Mouse (Mus musculus) ES-E14 (cell line): ENCODE results near the gene Snrpa. TPM values are rescaled to one million over a fixed set of nuclear protein-coding genes. Genes with fewer than 3 reads are reported as not detected.

ENCODE experiments used
- DNase-seq: peaks from one replicate; pipeline ENCODE4 v3.0.0-alpha.2; 2013; ENCODE audit warnings: low read depth, low spot score
- H3K27ac ChIP-seq: 2 replicates; pipeline ENCODE4 v1.5.1; 2012; ENCODE audit warnings: low read depth, mild to moderate bottlenecking, low read length, moderate library complexity, mixed read lengths; ENCODE audit not compliant: poor library complexity, insufficient read depth, severe bottlenecking
- H3K36me3 ChIP-seq: 2 replicates; pipeline ENCODE4 v1.6.1; 2012; ENCODE audit warnings: mild to moderate bottlenecking, low read length, moderate library complexity, mixed read lengths; ENCODE audit not compliant: control insufficient read depth, poor library complexity, insufficient read depth, severe bottlenecking
- H3K4me1 ChIP-seq, 2 experiments: fragments of 150-350 bp in 1 of 2; sonication (generic) in 1 of 2; 2 replicates each; pipeline ENCODE4 v1.6.1; 2012; ENCODE audit warnings: low read length in 2 of 2, mild to moderate bottlenecking in 1 of 2, mixed read lengths in 1 of 2; ENCODE audit not compliant: control insufficient read depth in 2 of 2, insufficient read depth in 2 of 2, poor library complexity in 1 of 2
- H3K4me3 ChIP-seq, 2 experiments: fragments of 150-350 bp in 1 of 2; sonication (generic) in 1 of 2; 2 replicates each; pipeline ENCODE4 v1.5.1; 2012; ENCODE audit warnings: low read length in 2 of 2, low read depth in 1 of 2, mild to moderate bottlenecking in 1 of 2, mixed read lengths in 1 of 2; ENCODE audit not compliant: insufficient read depth in 1 of 2, poor library complexity in 1 of 2, severe bottlenecking in 1 of 2
- H3K9ac ChIP-seq: 2 replicates; pipeline ENCODE4 v1.6.1; 2012; ENCODE audit warnings: low read depth, mild to moderate bottlenecking, low read length, mixed read lengths; ENCODE audit not compliant: poor library complexity, insufficient read depth, severe bottlenecking
- H3K9me3 ChIP-seq: fragments of 150-350 bp; sonication (generic); 2 replicates; pipeline ENCODE4 v1.6.1; 2012; ENCODE audit warnings: low read depth, mild to moderate bottlenecking, low read length; ENCODE audit not compliant: control insufficient read depth, insufficient read depth
- CHD2 ChIP-seq: IDR thresholded peaks from 2 replicates; pipeline ENCODE4 v1.6.1; 2014; ENCODE audit warnings: mild to moderate bottlenecking, low read depth, low read length, inconsistent platforms
- HCFC1 ChIP-seq: IDR thresholded peaks from 2 replicates; pipeline ENCODE4 v1.6.1; 2012; ENCODE audit warnings: low read length, inconsistent platforms, borderline replicate concordance; ENCODE audit not compliant: insufficient read depth
- MAFK ChIP-seq: IDR thresholded peaks from 2 replicates; pipeline ENCODE4 v1.6.1; 2014; ENCODE audit warnings: mild to moderate bottlenecking, low read depth, low read length, inconsistent platforms; ENCODE audit not compliant: insufficient read depth
- ZC3H11A ChIP-seq: IDR thresholded peaks from 2 replicates; pipeline ENCODE4 v1.6.1; 2012; ENCODE audit warnings: low read depth, mild to moderate bottlenecking, inconsistent platforms, low read length, borderline replicate concordance
- ZNF384 ChIP-seq: IDR thresholded peaks from 2 replicates; pipeline ENCODE4 v1.6.1; 2012; ENCODE audit warnings: low read depth, low read length, inconsistent platforms
- in situ Hi-C, 2 experiments: fragments of 600-800 bp; cut with MboI; formaldehyde crosslinking; loops; one replicate each; pipeline ENCODE4 v1.15.1; 2025; ENCODE audit warnings: low sequenced_read_pairs in 2 of 2, inconsistent platforms in 1 of 2; ENCODE audit not compliant: unreplicated experiment in 2 of 2
- total RNA-seq: library from RNA; depleted of rRNA; stranded (reverse); fragments of 300-350 nt; gene quantifications from 2 replicates; pipeline ENCODE4 v1.2.3, GENCODE M21; 2012; rRNA removed

Snrpa gene
- total RNA-seq, 1 experiment = 129 TPM

DNA sequence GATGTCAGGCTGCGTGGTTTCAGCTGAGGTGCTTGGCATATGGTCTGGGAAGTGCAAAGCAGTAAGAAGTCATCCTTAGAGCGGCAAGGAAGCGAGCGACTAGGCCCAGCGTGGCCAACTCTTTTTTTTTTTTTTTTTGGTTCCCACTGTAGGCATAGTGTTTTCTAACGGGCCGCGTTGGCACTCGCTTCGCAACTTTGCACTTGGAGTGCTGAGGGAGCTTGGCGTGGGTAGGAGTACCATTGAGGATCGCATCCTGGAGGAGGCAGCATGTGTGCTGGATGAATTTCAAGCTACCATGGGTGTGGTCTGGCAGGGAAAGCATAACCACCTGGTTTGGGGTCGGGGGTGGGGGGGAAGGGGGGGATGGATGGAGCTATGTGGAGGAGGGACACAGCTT, 40.1 kb downstream of the Snrpa start:
- peaks cover 0 to 8% of the 10 kb centered on the region in 2 experiments; a peak in 2 of 4 replicates for H3K4me1 ChIP-seq
- no peak for TF ChIP-seq ZC3H11A
- no peak for TF ChIP-seq HCFC1
- no peak for TF ChIP-seq ZNF384
- TF ChIP-seq MAFK = no peak
- no peak overlapping the region for H3K27ac ChIP-seq
- in situ Hi-C loops = no loop called here
- peaks cover 24% of the 10 kb centered on the region for H3K36me3 ChIP-seq
- no peak overlapping the region for H3K9ac ChIP-seq
- no peak overlapping the region for H3K4me3 ChIP-seq
- no peak for DNase-seq
- H3K9me3 ChIP-seq = no peaks in the 10 kb centered on the region

DNA sequence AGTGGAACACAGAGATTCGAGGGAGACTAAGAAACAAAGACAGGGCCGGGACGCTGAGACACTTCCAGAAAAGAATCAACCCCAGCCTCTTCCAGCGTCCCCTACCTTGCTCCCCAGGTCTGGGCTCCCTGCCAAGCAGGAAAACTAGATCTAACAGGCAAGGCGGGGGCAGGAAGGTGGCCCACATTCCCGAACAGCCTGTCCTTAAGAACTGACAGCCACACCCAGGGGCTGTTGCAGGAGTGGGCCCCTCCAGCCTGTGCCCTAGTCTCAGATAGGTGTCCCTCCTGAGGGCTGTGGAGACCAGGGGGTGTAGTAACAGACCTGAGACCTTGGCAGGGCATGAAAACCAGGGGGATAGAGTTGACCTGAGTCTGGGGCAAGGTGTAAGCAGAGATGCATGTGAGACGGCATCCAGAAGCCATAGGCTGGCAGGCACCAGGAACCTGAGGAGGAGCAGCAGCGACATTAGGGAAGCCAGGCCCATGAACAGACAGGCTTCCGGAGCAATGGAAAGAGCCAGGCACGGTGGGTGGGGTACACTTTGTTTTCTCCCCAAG, 42.8 kb downstream of the Snrpa start, which contains the start of gene Cyp2t4:
Cyp2t4 (plus strand) TSS at position 510 of the 560 bp plus-strand sequence.
- no peak within 1 kb of the TSS for H3K27ac ChIP-seq
- no peaks in the 10 kb centered on the region for H3K9me3 ChIP-seq
- no peak within 1 kb of the TSS for H3K9ac ChIP-seq
- peaks cover 11% of the 10 kb centered on the region for H3K36me3 ChIP-seq
- TF ChIP-seq HCFC1 (no peak), CHD2 (no peak), ZNF384 (no peak), MAFK (no peak), ZC3H11A (no peak)
- peaks cover 0 to 6% of the 10 kb centered on the region in 2 experiments; a peak in 1 of 4 replicates for H3K4me1 ChIP-seq
- no peak for DNase-seq
- in situ Hi-C loops = no loop called here
- no peak within 1 kb of the TSS for H3K4me3 ChIP-seq

Other genes starting within 250 kb of the Snrpa start
- not detected in 2 replicates for gene Cyp2a12, start 167.2 kb downstream of the Snrpa start, total RNA-seq
- gene Cyp2f2, start 76.4 kb downstream of the Snrpa start, total RNA-seq = not detected in 2 replicates
- 0.32 and 0.58 TPM in 2 replicates for gene Cyp2t4, start 42.6 kb downstream of the Snrpa start, total RNA-seq
- 53.4 and 56.3 TPM in 2 replicates for gene Egln2, start 29.5 kb downstream of the Snrpa start, total RNA-seq
- gene Rab4b, start 17.4 kb downstream of the Snrpa start, total RNA-seq = 28.3 and 44.2 TPM in 2 replicates
- 1.3 TPM in 1 of 2 replicates, not detected in the other for gene Gm21983, start 15.2 kb downstream of the Snrpa start, total RNA-seq
- gene Mia, start 15.1 kb downstream of the Snrpa start, total RNA-seq = 12.5 and 36.3 TPM in 2 replicates
- gene BC024978, start 490 bp downstream of the Snrpa start, total RNA-seq = 10.4 and 12.0 TPM in 2 replicates
- gene Itpkc, start 32.4 kb upstream of the Snrpa start, total RNA-seq = 10.5 and 12.6 TPM in 2 replicates
- 12.8 and 18.3 TPM in 2 replicates for gene Coq8b, start 36.8 kb upstream of the Snrpa start, total RNA-seq
- gene Numbl, start 62.2 kb upstream of the Snrpa start, total RNA-seq = 11.9 and 14.1 TPM in 2 replicates
- 65.8 and 114 TPM in 2 replicates for gene Ltbp4, start 141.4 kb upstream of the Snrpa start, total RNA-seq
- 28.8 and 45.5 TPM in 2 replicates for gene Shkbp1, start 159.7 kb upstream of the Snrpa start, total RNA-seq
- gene Gm20479, start 161.1 kb upstream of the Snrpa start, total RNA-seq = 1.4 and 1.5 TPM in 2 replicates